Mouse (Mus musculus) layer of hippocampus, postnatal 14 days (tissue): ENCODE results near the gene Cyp4f17. TPM values are rescaled to one million over a fixed set of nuclear protein-coding genes. Genes with fewer than 3 reads are reported as not detected.
"Not testable (repeated sequence)": the region's sequence is repeated elsewhere in the genome, so short reads cannot be mapped to it uniquely, and the experiment has no call there.

Source experiments
- DNase-seq, 2 experiments: peaks; one replicate each; pipeline ENCODE4 v3.0.0; 2021 to 2022; ENCODE audit warnings: low spot score in 2 of 2, mixed read lengths in 1 of 2
- total RNA-seq, 2 experiments: library from RNA; stranded (reverse); gene quantifications; 2 replicates each; pipeline ENCODE4 v1.2.3; 2021

The Cyp4f17 gene
- total RNA-seq, 2 experiments from 2014 or later, result 3.9 to 6.5 TPM

- no peak for DNase-seq
These were observed 18.0 kb downstream of the Cyp4f17 start for GRCm38 (mm10) chr17:32523895-32524294.

GRCm38 (mm10) chr17:32526341-32526740, 20.5 kb downstream of the Cyp4f17 start:
- DNase-seq, result not testable (repeated sequence)

- DNase-seq, result no peak
These were observed 21.9 kb downstream of the Cyp4f17 start for GRCm38 (mm10) chr17:32527748-32528147.

- peak; percentile 79 to 89 for DNase-seq
These were observed 22.8 kb downstream of the Cyp4f17 start for GRCm38 (mm10) chr17:32528408-32529337.

GRCm38 (mm10) chr17:32532356-32532755, 26.5 kb downstream of the Cyp4f17 start:
- DNase-seq, result not testable (repeated sequence)

GRCm38 (mm10) chr17:32534068-32534467, 28.2 kb downstream of the Cyp4f17 start:
- DNase-seq, result no peak

GRCm38 (mm10) chr17:32536051-32536866, 30.4 kb downstream of the Cyp4f17 start, which contains the start of gene Cyp4f16:
TSS of gene Cyp4f16 (plus strand) at chr17:32536558.
- DNase-seq, result peak; percentile 66 to 81

GRCm38 (mm10) chr17:32536867-32537250, 31.0 kb downstream of the Cyp4f17 start:
- no peak for DNase-seq

- DNase-seq, result not testable (repeated sequence)
These were observed 38.9 kb downstream of the Cyp4f17 start for GRCm38 (mm10) chr17:32544792-32545191.

GRCm38 (mm10) chr17:32550377-32550776, 44.5 kb downstream of the Cyp4f17 start:
- not testable (repeated sequence) for DNase-seq

- DNase-seq, result peak; percentile 86 to 90
These were observed 45.3 kb downstream of the Cyp4f17 start for GRCm38 (mm10) chr17:32550900-32551770.

GRCm38 (mm10) chr17:32553016-32553415, 47.2 kb downstream of the Cyp4f17 start:
- DNase-seq, result not testable (repeated sequence)

- not testable (repeated sequence) for DNase-seq
These were observed 48.5 kb downstream of the Cyp4f17 start for GRCm38 (mm10) chr17:32554368-32554767.

GRCm38 (mm10) chr17:32563301-32563700, 57.5 kb downstream of the Cyp4f17 start:
- not testable (repeated sequence) for DNase-seq

GRCm38 (mm10) chr17:32573286-32573685, 67.4 kb downstream of the Cyp4f17 start:
- not testable (repeated sequence) for DNase-seq

GRCm38 (mm10) chr17:32577496-32578186, 71.8 kb downstream of the Cyp4f17 start:
- DNase-seq, result no peak
